Mouse (Mus musculus): ENCODE measurements at regions not wholly inside any gene's neighbourhood (a gene's known extent, or its start where the extent isn't known, plus 50 kb on each side); places are given as distances from the start of the nearest gene placed in this dataset.

- DNase-seq (ENCODE audit: low spot score in 2 of 2), result no peak
Observed at GRCm38 (mm10) chr6:31107916-31108685, 149.2 kb upstream of the Klf14 start.

- no peak for DNase-seq (ENCODE audit: low spot score in 2 of 2)
Observed at GRCm38 (mm10) chr6:31109604-31110003, 150.7 kb upstream of the Klf14 start.

GRCm38 (mm10) chr6:31112293-31113077, 153.6 kb upstream of the Klf14 start:
- no peak for DNase-seq (ENCODE audit: low spot score in 2 of 2)

- DNase-seq (ENCODE audit: low spot score in 2 of 2), result no peak
Observed at GRCm38 (mm10) chr6:31113558-31114326, 154.9 kb upstream of the Klf14 start.

GRCm38 (mm10) chr6:31114336-31115335, 155.8 kb upstream of the Klf14 start:
- DNase-seq (ENCODE audit: low spot score in 2 of 2), result no peak

- no peak for DNase-seq (ENCODE audit: low spot score in 2 of 2)
Observed at GRCm38 (mm10) chr6:31115566-31115965, 156.7 kb upstream of the Klf14 start.

GRCm38 (mm10) chr6:31116365-31116764, 157.5 kb upstream of the Klf14 start:
- peak; percentile 45 to 61 for DNase-seq (ENCODE audit: low spot score in 2 of 2)

- no peak for DNase-seq (ENCODE audit: low spot score in 2 of 2)
Observed at GRCm38 (mm10) chr6:31117666-31118065, 158.8 kb upstream of the Klf14 start.

GRCm38 (mm10) chr6:31121008-31121407, 162.1 kb upstream of the Klf14 start:
- DNase-seq (ENCODE audit: low spot score in 2 of 2), result no peak

GRCm38 (mm10) chr6:31122895-31123294, 164.0 kb upstream of the Klf14 start:
- DNase-seq (ENCODE audit: low spot score in 2 of 2), result no peak

GRCm38 (mm10) chr6:31123342-31123990, 164.6 kb upstream of the Klf14 start:
- no peak for DNase-seq (ENCODE audit: low spot score in 2 of 2)

- no peak for DNase-seq (ENCODE audit: low spot score in 2 of 2)
Observed at GRCm38 (mm10) chr6:31124076-31124475, 165.2 kb upstream of the Klf14 start.

- no peak for DNase-seq (ENCODE audit: low spot score in 2 of 2)
Observed at GRCm38 (mm10) chr6:31124872-31125271, 166.0 kb upstream of the Klf14 start.

GRCm38 (mm10) chr6:31125328-31126118, 166.6 kb upstream of the Klf14 start:
- DNase-seq (ENCODE audit: low spot score in 2 of 2), result peak in 1 of 2 experiments; percentile 55

- DNase-seq (ENCODE audit: low spot score in 2 of 2), result no peak
Observed at GRCm38 (mm10) chr6:31126131-31126871, 167.4 kb upstream of the Klf14 start.

GRCm38 (mm10) chr6:31129170-31129569, 170.3 kb upstream of the Klf14 start:
- DNase-seq (ENCODE audit: low spot score in 2 of 2), result no peak

- DNase-seq (ENCODE audit: low spot score in 2 of 2), result no peak
Observed at GRCm38 (mm10) chr6:31129987-31130386, 171.1 kb upstream of the Klf14 start.

- DNase-seq (ENCODE audit: low spot score in 2 of 2), result no peak
Observed at GRCm38 (mm10) chr6:31130522-31130921, 171.6 kb upstream of the Klf14 start.

- no peak for DNase-seq (ENCODE audit: low spot score in 2 of 2)
Observed at GRCm38 (mm10) chr6:31131716-31132115, 172.8 kb upstream of the Klf14 start.

Measured in right cerebral cortex, postnatal 10 days (tissue).